Mouse (Mus musculus): ENCODE results near the gene Rsph10b. TPM values are rescaled to one million over a fixed set of nuclear protein-coding genes. Genes with fewer than 3 reads are reported as not detected.

The Rsph10b gene
- polyA plus RNA-seq, 1 experiment from 2014 or later: 0.48 TPM

DNA sequence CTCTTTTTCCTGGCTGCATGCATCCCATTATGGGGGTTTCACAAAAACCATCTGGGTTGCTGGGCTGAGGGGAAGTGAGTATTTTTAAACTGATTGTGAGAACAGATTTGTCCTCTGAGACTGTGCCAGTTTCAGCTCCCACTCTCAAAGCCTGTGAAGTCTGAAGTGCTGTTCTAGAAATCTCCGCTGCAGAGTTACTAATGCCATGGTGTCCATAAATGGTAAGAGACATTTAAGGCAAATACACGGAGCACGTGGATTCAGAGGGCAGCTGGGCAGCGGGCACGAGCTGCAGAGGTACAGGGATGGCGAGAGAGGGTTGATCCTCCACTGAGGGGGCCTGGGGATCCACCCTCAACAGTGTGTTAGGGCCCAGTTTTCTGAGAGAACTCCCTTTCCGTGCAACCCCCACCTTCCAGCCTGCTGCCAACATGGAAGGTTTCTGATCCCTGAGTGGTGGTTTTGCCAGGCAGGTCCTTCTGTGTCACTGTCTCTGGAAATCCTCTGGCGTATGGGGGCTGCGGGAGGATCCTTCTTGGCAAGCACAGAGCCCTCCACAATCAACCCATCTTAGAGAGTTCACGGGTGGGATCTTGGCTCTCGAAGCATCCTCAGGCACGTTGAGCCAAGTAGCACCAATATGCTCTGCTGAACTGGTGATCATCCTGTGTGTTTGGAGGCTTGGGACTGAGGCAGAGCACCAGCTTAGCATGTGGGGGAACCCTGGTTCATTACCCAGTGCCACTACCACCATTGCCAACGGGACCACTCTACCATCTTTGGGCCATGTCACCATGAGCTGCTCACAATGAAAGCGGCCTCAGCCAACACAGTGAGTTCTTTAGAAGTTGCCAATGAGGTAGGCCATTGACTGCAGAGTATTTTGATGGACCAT is 10.6 kb downstream of the Rsph10b start:
- no peaks in the 10 kb centered on the region for H3K4me1 ChIP-seq
- H3K27ac ChIP-seq: no peak overlapping the region
- 81% methylated on average over 14 of the region's 14 CpGs for WGBS
- H3K9ac ChIP-seq: no peak overlapping the region
- no peak overlapping the region for H3K4me3 ChIP-seq (replicated peaks)
- no peaks in the 10 kb centered on the region for H3K36me3 ChIP-seq
- H3K27me3 ChIP-seq (replicated peaks): no peaks in the 10 kb centered on the region
- ATAC-seq (ENCODE audit: insufficient read depth, low FRiP score, low read depth): no peak
- no peak overlapping the region for H3K4me2 ChIP-seq
- H3K9me3 ChIP-seq: no peaks in the 10 kb centered on the region

DNA sequence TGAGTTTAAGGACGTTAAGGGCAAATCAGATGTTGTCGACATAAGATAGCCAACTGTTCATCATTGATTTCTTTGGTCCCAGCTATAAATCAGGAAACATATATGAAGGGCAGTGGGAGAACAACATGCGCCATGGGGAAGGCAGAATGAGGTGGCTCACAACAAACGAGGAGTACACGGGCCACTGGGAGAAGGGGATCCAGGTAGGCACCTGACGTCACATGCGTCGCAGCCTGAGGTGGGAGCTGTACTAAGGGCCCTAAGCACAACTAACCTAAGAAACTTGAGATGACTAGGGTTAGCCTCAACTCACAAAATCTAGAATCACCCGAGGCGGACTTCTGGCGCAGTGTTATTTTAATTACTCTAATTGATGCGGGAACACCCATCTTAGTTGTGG is 15.5 kb downstream of the Rsph10b start:
- Histone ChIP-seq H3K4me2 (no peak overlapping the region), H3K9me3 (no peaks in the 10 kb centered on the region), H3K4me1 (no peaks in the 10 kb centered on the region), H3K36me3 (no peaks in the 10 kb centered on the region), H3K27ac (no peak overlapping the region), H3K4me3 (replicated peaks) (no peak overlapping the region), H3K27me3 (replicated peaks) (no peaks in the 10 kb centered on the region), H3K9ac (no peak overlapping the region)
- ATAC-seq (ENCODE audit: insufficient read depth, low FRiP score, low read depth): no peak
- 79% methylated on average over 12 of the region's 12 CpGs for WGBS

GRCm38 (mm10) chr5:143950016-143950415 is 17.2 kb downstream of the Rsph10b start:
- ATAC-seq (ENCODE audit: insufficient read depth, low FRiP score, low read depth): no peak
- H3K4me1 ChIP-seq: no peaks in the 10 kb centered on the region
- no peaks in the 10 kb centered on the region for H3K9me3 ChIP-seq
- no peaks in the 10 kb centered on the region for H3K36me3 ChIP-seq
- no peak overlapping the region for H3K9ac ChIP-seq
- 43% methylated on average over 5 of the region's 5 CpGs for WGBS
- H3K27me3 ChIP-seq (replicated peaks): no peaks in the 10 kb centered on the region
- no peak overlapping the region for H3K4me3 ChIP-seq (replicated peaks)
- H3K27ac ChIP-seq: no peak overlapping the region
- H3K4me2 ChIP-seq: no peak overlapping the region

DNA sequence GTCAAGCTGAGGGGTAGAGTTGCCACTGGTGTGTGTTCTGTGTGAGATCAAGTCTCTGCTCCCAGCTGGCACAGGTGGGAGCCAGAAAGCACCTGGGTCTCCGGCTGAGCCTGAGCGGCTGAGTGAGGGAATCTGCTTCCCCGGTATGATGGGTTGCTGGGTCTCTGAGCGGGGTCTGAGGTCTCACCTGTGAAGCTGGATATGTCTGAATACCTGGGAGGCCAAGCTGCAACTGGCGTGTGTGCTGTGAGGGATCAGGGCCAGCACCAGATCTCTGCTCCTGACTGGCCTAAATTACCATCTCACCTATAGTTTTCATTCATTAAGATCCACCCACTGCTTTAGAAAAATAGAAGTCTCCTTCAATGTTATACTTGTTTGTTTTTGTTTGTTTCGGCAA is 24.3 kb downstream of the Rsph10b start:
- no peak overlapping the region for H3K27ac ChIP-seq
- no peaks in the 10 kb centered on the region for H3K4me1 ChIP-seq
- no peak overlapping the region for H3K4me3 ChIP-seq (replicated peaks)
- H3K27me3 ChIP-seq (replicated peaks): no peaks in the 10 kb centered on the region
- no peak overlapping the region for H3K9ac ChIP-seq
- no peaks in the 10 kb centered on the region for H3K36me3 ChIP-seq
- no peaks in the 10 kb centered on the region for H3K9me3 ChIP-seq
- no peak for ATAC-seq (ENCODE audit: insufficient read depth, low FRiP score, low read depth)
- no peak overlapping the region for H3K4me2 ChIP-seq
- 89% methylated on average over 6 of the region's 6 CpGs for WGBS

DNA sequence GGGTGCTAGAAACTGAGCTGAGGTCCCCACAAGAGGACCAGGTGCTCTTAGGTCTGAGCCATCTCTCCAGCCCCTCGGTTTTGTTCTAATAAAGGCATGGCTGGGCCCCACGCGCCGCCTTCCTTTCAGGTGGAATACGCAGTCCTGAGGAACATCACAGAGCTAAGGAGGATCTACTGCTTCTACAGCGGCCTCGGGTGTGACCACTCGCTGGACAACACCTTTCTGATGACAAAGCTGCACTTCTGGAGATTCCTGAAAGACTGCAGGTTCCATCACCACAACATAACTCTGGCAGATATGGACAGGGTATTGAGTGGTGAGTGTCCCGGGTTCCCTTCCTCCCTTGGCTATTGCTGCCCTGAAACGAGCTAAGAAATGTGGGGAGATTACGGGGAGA is 26.7 kb downstream of the Rsph10b start:
- WGBS: 91% methylated on average over 11 of the region's 11 CpGs
- Histone ChIP-seq H3K4me1 (no peaks in the 10 kb centered on the region), H3K36me3 (no peaks in the 10 kb centered on the region), H3K4me2 (no peak overlapping the region), H3K4me3 (replicated peaks) (no peak overlapping the region), H3K9ac (no peak overlapping the region), H3K27me3 (replicated peaks) (no peaks in the 10 kb centered on the region), H3K27ac (no peak overlapping the region), H3K9me3 (no peaks in the 10 kb centered on the region)
- no peak for ATAC-seq (ENCODE audit: insufficient read depth, low FRiP score, low read depth)

GRCm38 (mm10) chr5:143961176-143961575 is 28.3 kb downstream of the Rsph10b start:
- no peaks in the 10 kb centered on the region for H3K27me3 ChIP-seq (replicated peaks)
- H3K4me3 ChIP-seq (replicated peaks): no peak overlapping the region
- no peak overlapping the region for H3K27ac ChIP-seq
- no peaks in the 10 kb centered on the region for H3K36me3 ChIP-seq
- H3K4me2 ChIP-seq: no peak overlapping the region
- 90% methylated on average over 8 of the region's 8 CpGs for WGBS
- ATAC-seq (ENCODE audit: insufficient read depth, low FRiP score, low read depth): no peak
- no peaks in the 10 kb centered on the region for H3K9me3 ChIP-seq
- no peaks in the 10 kb centered on the region for H3K4me1 ChIP-seq
- H3K9ac ChIP-seq: no peak overlapping the region

GRCm38 (mm10) chr5:143965586-143966345 is 32.9 kb downstream of the Rsph10b start:
- 84% methylated on average over 12 of the region's 12 CpGs for WGBS
- Histone ChIP-seq H3K9ac (no peak overlapping the region), H3K27me3 (replicated peaks) (no peaks in the 10 kb centered on the region), H3K4me1 (no peaks in the 10 kb centered on the region), H3K9me3 (no peaks in the 10 kb centered on the region), H3K4me2 (no peak overlapping the region), H3K36me3 (no peaks in the 10 kb centered on the region), H3K4me3 (replicated peaks) (no peak overlapping the region), H3K27ac (no peak overlapping the region)
- ATAC-seq (ENCODE audit: insufficient read depth, low FRiP score, low read depth): no peak

- WGBS: 84% methylated on average over 12 of the region's 12 CpGs
- Histone ChIP-seq H3K27me3 (replicated peaks) (no peaks in the 10 kb centered on the region), H3K9ac (no peak overlapping the region), H3K36me3 (no peaks in the 10 kb centered on the region), H3K4me1 (no peaks in the 10 kb centered on the region), H3K4me2 (no peak overlapping the region), H3K9me3 (no peaks in the 10 kb centered on the region), H3K4me3 (replicated peaks) (no peak overlapping the region), H3K27ac (no peak overlapping the region)
- ATAC-seq (ENCODE audit: insufficient read depth, low FRiP score, low read depth): no peak
These were observed 33.8 kb downstream of the Rsph10b start for GRCm38 (mm10) chr5:143966671-143967070.

DNA sequence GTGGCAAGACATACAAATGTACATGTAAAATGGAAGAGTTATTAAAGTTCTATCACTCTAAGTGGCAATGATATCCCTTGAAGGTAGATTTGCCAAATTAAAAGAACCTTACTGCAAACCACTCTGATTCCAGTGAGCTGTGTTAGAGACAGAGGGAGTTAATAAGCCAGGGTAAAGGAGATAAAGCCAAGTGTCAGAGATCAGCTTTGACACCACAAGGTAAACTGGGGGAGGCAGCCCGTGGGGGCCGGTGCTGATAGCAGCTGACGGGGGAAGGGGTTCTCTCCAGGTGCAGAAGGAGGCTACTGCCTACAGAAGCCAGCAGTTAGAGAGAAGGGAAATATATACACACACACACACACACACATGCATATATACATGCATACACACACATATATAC is 39.8 kb downstream of the Rsph10b start:
- 44% methylated on average over 3 of the region's 3 CpGs for WGBS
- no peaks in the 10 kb centered on the region for H3K27me3 ChIP-seq (replicated peaks)
- H3K9me3 ChIP-seq: no peaks in the 10 kb centered on the region
- no peak overlapping the region for H3K4me3 ChIP-seq (replicated peaks)
- H3K4me1 ChIP-seq: no peaks in the 10 kb centered on the region
- H3K27ac ChIP-seq: no peak overlapping the region
- H3K36me3 ChIP-seq: no peaks in the 10 kb centered on the region
- no peak for ATAC-seq (ENCODE audit: insufficient read depth, low FRiP score, low read depth)
- H3K9ac ChIP-seq: no peak overlapping the region
- H3K4me2 ChIP-seq: no peak overlapping the region

DNA sequence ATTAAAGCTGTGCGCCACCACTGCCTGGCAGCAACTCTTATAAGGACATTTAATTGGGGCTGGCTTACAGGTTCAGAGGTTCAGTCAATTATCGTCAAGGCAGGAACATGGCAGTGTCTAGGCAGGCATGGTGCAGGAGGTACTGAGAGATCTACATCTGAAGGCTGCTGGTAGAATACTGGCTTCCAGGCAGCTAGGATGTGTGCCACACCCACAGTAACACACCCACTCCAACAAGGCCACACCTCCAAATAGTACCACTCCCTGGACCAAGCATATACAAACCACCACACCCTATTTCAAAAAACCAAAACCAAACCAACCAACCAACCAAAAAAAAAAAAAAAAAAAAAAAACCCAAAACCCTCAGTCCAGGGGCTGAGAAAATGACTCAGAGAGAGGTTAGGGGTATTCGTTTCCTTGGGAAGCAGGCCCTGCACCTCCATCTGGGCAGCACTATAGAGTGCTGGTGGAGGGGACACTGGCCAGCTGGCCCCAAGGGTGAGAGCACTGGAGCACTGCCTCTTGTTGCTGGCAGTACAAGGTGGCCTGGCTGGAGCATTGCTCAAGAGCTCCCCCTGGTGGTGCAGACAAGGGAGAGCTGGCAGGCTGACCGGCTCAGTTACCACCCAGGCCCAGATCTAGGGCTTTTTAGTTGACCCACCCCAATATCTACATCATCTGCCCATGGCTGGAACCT is 42.2 kb downstream of the Rsph10b start:
- WGBS: 52% methylated on average over 4 of the region's 4 CpGs
- H3K36me3 ChIP-seq: no peaks in the 10 kb centered on the region
- no peaks in the 10 kb centered on the region for H3K27me3 ChIP-seq (replicated peaks)
- H3K27ac ChIP-seq: no peak overlapping the region
- H3K4me3 ChIP-seq (replicated peaks): no peak overlapping the region
- no peaks in the 10 kb centered on the region for H3K9me3 ChIP-seq
- no peak overlapping the region for H3K4me2 ChIP-seq
- peak; percentile 62; the same call in 1 of the 2 replicates for ATAC-seq (ENCODE audit: insufficient read depth, low FRiP score, low read depth)
- H3K4me1 ChIP-seq: no peaks in the 10 kb centered on the region
- no peak overlapping the region for H3K9ac ChIP-seq

DNA sequence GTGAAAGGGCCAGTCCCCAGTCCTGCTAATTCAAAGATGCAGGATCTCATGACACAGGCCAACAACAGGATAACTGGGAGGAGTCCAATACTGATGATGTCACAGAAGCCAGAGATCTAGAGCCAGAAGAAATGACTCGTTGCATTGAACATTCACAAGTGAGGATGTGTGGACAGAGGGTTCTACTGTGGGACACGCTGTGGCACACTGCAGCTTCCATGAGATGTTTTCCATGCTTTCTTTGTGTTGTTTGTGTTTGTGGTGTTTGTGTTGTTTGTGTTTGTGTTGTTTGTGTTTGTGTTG is 42.7 kb downstream of the Rsph10b start:
- Histone ChIP-seq H3K27me3 (replicated peaks) (no peaks in the 10 kb centered on the region), H3K27ac (no peak overlapping the region), H3K4me3 (replicated peaks) (no peak overlapping the region), H3K4me2 (no peak overlapping the region), H3K36me3 (no peaks in the 10 kb centered on the region), H3K9ac (no peak overlapping the region), H3K4me1 (no peaks in the 10 kb centered on the region), H3K9me3 (no peaks in the 10 kb centered on the region)
- ATAC-seq (ENCODE audit: insufficient read depth, low FRiP score, low read depth): 0 out of 2 replicates have a peak, but pooled peaks have one; percentile 12
- WGBS: 31% methylated on average over 2 of the region's 2 CpGs

DNA sequence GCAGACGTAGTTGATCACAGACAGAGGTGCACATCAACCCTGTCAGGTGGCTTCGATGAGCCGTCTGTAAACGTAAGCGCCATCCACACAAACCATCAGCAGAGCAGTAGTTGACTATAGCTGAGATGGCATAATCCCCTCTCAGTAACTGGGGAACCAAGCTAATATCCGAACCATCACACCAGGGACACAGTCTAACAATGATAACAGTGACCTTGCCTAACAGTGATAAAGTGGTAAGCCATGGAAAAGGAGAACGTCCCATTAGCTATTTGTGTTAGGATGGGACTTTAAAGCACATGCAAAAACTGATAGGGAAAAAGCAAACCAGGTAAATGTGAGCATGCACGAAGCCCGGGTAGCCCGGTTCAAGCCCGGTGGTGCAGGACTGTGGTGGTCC is 43.4 kb downstream of the Rsph10b start:
- no peaks in the 10 kb centered on the region for H3K4me1 ChIP-seq
- no peak overlapping the region for H3K4me3 ChIP-seq (replicated peaks)
- 80% methylated on average over 11 of the region's 11 CpGs for WGBS
- no peak overlapping the region for H3K27ac ChIP-seq
- ATAC-seq (ENCODE audit: insufficient read depth, low FRiP score, low read depth): no peak
- H3K9me3 ChIP-seq: no peaks in the 10 kb centered on the region
- H3K9ac ChIP-seq: no peak overlapping the region
- H3K36me3 ChIP-seq: no peaks in the 10 kb centered on the region
- H3K4me2 ChIP-seq: no peak overlapping the region
- H3K27me3 ChIP-seq (replicated peaks): no peaks in the 10 kb centered on the region
